Mouse (Mus musculus): ENCODE data around the gene Rbm34. TPM values are rescaled to one million over a fixed set of nuclear protein-coding genes. Genes with fewer than 3 reads are reported as not detected.

The Rbm34 gene
- polyA plus RNA-seq, 1 experiment from 2014 or later: 16.8 TPM

DNA sequence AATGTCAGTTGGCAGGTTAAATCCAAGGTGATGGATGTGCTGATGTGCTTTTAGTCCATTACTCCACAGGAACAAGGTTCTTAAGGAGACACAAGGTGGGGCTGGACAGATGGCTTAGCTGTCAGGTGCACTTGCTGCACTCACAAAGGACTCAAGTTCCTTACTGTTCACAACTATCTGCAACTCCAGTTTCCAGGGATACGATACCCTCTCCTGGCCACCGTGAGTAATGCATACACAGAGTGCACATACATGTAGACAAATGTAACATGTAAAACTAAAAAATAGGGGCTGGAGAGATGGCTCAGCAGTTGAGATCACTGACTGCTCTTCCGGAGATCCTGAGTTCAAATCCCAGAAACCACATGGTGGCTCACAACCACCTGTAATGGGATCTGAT is 65.5 kb downstream of the Rbm34 start:
- H3K4me1 ChIP-seq (replicated peaks): peaks cover 15% of the 10 kb centered on the region
- no peaks in the 10 kb centered on the region for H3K27me3 ChIP-seq (replicated peaks)
- 82% methylated on average over 3 of the region's 3 CpGs for WGBS
- no peak overlapping the region for H3K4me3 ChIP-seq
- H3K36me3 ChIP-seq: no peaks in the 10 kb centered on the region
- H3K27ac ChIP-seq (ENCODE audit: poor library complexity, severe bottlenecking): no peak overlapping the region
- no peak for ATAC-seq (ENCODE audit: insufficient number of reproducible peaks, low FRiP score)
- H3K9ac ChIP-seq: no peak overlapping the region
- no peak overlapping the region for H3K4me2 ChIP-seq
- H3K9me3 ChIP-seq (replicated peaks): no peaks in the 10 kb centered on the region; the same call in 1 of the 2 replicates

GRCm38 (mm10) chr8:126903927-126904326 is 66.9 kb downstream of the Rbm34 start:
- Histone ChIP-seq H3K9me3 (replicated peaks) (no peaks in the 10 kb centered on the region; the same call in 1 of the 2 replicates), H3K4me2 (no peak overlapping the region), H3K27me3 (replicated peaks) (no peaks in the 10 kb centered on the region), H3K27ac (ENCODE audit: poor library complexity, severe bottlenecking) (no peak overlapping the region), H3K9ac (no peak overlapping the region), H3K4me1 (replicated peaks) (peaks cover 3% of the 10 kb centered on the region), H3K36me3 (no peaks in the 10 kb centered on the region), H3K4me3 (no peak overlapping the region)
- no peak for ATAC-seq (ENCODE audit: insufficient number of reproducible peaks, low FRiP score)
- WGBS: 84% methylated on average over 9 of the region's 9 CpGs

GRCm38 (mm10) chr8:126903224-126903895 is 67.5 kb downstream of the Rbm34 start:
- H3K4me1 ChIP-seq (replicated peaks): no peaks in the 10 kb centered on the region
- H3K27me3 ChIP-seq (replicated peaks): no peaks in the 10 kb centered on the region
- 50% methylated on average over 9 of the region's 9 CpGs for WGBS
- H3K9me3 ChIP-seq (replicated peaks): no peaks in the 10 kb centered on the region; the same call in 1 of the 2 replicates
- no peak overlapping the region for H3K27ac ChIP-seq (ENCODE audit: poor library complexity, severe bottlenecking)
- H3K4me3 ChIP-seq: no peak overlapping the region
- H3K4me2 ChIP-seq: no peak overlapping the region
- no peak overlapping the region for H3K9ac ChIP-seq
- H3K36me3 ChIP-seq: no peaks in the 10 kb centered on the region
- no peak for ATAC-seq (ENCODE audit: insufficient number of reproducible peaks, low FRiP score)

DNA sequence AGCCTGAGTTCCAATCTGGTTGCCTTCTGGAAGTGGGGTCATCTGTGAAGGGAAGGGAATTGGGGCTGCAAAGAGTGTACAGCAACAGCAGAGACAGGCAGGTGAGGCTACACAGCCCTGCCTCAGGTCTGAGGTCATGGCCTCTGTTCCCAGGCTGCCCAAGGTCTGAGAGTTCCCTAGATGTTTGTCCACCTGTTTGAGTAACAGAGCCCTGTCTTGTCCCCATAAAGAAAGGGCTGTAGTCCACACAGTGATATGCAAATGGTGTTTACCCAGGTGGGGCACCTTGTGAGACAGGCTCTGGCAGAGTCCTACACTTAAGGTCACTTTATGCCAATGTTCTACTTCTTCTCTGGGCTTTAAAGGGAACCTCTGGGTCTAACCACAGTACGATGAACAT is 69.3 kb downstream of the Rbm34 start:
- Histone ChIP-seq H3K4me2 (no peak overlapping the region), H3K9me3 (replicated peaks) (no peaks in the 10 kb centered on the region; the same call in 1 of the 2 replicates), H3K36me3 (no peaks in the 10 kb centered on the region), H3K4me3 (no peak overlapping the region), H3K27me3 (replicated peaks) (no peaks in the 10 kb centered on the region), H3K27ac (ENCODE audit: poor library complexity, severe bottlenecking) (no peak overlapping the region), H3K9ac (no peak overlapping the region), H3K4me1 (replicated peaks) (no peaks in the 10 kb centered on the region)
- ATAC-seq (ENCODE audit: insufficient number of reproducible peaks, low FRiP score): no peak
- 76% methylated on average over 1 of the region's 1 CpGs for WGBS

DNA sequence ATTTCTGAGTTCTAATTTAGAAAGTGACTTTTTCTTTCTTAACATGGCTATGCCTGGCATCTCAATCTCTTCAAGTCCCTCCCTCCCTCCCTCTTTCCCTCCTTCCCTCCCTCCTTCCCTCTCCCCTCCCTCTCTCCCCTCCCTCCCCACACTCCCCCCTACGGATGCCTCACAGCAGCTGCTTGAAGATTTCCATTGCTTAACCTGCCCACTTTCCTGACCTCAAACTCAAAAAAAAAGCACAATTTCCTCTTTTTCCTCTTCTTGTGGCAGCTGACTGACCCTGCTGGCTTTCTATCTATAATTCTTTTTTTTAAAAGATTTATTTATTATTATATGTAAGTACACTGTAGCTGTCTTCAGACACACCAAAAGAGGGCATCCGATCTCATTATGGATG is 69.8 kb downstream of the Rbm34 start:
- ATAC-seq (ENCODE audit: insufficient number of reproducible peaks, low FRiP score): no peak

More for the DNA sequence above, 69.8 kb downstream of the Rbm34 start:
- Histone ChIP-seq H3K9me3 (replicated peaks) (no peaks in the 10 kb centered on the region; the same call in 1 of the 2 replicates), H3K9ac (no peak overlapping the region), H3K27me3 (replicated peaks) (no peaks in the 10 kb centered on the region), H3K4me2 (no peak overlapping the region), H3K4me1 (replicated peaks) (no peaks in the 10 kb centered on the region), H3K36me3 (no peaks in the 10 kb centered on the region), H3K4me3 (no peak overlapping the region), H3K27ac (ENCODE audit: poor library complexity, severe bottlenecking) (no peak overlapping the region)
- 66% methylated on average over 2 of the region's 2 CpGs for WGBS

Other genes starting within 250 kb of the Rbm34 start
- gene Tomm20, start 25.2 kb downstream of the Rbm34 start, polyA plus RNA-seq (2016; fragmentation: Nextera tagmentation; extraction: Ambion mirVana): 211 TPM in 2 replicates
- gene Pard3, start 92.8 kb upstream of the Rbm34 start, polyA plus RNA-seq (2016; fragmentation: Nextera tagmentation; extraction: Ambion mirVana): 26.2 and 30.3 TPM in 2 replicates

All from heart, embryonic 12.5 days (tissue).